Mouse (Mus musculus) adrenal gland, postnatal 4 days (tissue): ENCODE data around the gene Ptpn20. TPM values are rescaled to one million over a fixed set of nuclear protein-coding genes. Genes with fewer than 3 reads are reported as not detected.

Source experiments
- DNase-seq, 2 experiments: peaks; one replicate each; pipeline ENCODE4 v3.0.0; 2021 to 2022; ENCODE audit warnings: low spot score in 2 of 2, mixed read lengths in 2 of 2
- total RNA-seq, 2 experiments: library from RNA; stranded (reverse); gene quantifications; 2 replicates each; pipeline ENCODE4 v1.2.3; 2021

The Ptpn20 gene
- total RNA-seq, 2 experiments from 2014 or later, result not detected

- no peak for DNase-seq
Observed at GRCm38 (mm10) chr14:33673350-33674087, 84.5 kb downstream of the Ptpn20 start.

- no peak for DNase-seq
Observed at GRCm38 (mm10) chr14:33677996-33678395, 89.0 kb downstream of the Ptpn20 start.

- no peak for DNase-seq
Observed at GRCm38 (mm10) chr14:33678740-33679139, 89.7 kb downstream of the Ptpn20 start.

GRCm38 (mm10) chr14:33680621-33681020 lies 91.6 kb downstream of the Ptpn20 start:
- DNase-seq, result no peak

GRCm38 (mm10) chr14:33682768-33683167 lies 93.8 kb downstream of the Ptpn20 start:
- no peak for DNase-seq

GRCm38 (mm10) chr14:33683701-33684100 lies 94.7 kb downstream of the Ptpn20 start:
- no peak for DNase-seq

GRCm38 (mm10) chr14:33687444-33688028 lies 98.5 kb downstream of the Ptpn20 start:
- no peak for DNase-seq

- no peak for DNase-seq
Observed at GRCm38 (mm10) chr14:33689044-33689443, 100.0 kb downstream of the Ptpn20 start.

Other genes with a start within 250 kb of the Ptpn20 start
- 10 to 100 TPM; 39.8 to 40.2 TPM for gene Mapk8, start 142.0 kb upstream of the Ptpn20 start, total RNA-seq
- under 1 TPM; 0.08 to 0.25 TPM for gene Frmpd2, start 117.5 kb upstream of the Ptpn20 start, total RNA-seq